Mouse (Mus musculus) G1E-ER4 (cell line): ENCODE results near the gene 2700081O15Rik. TPM values are rescaled to one million over a fixed set of nuclear protein-coding genes. Genes with fewer than 3 reads are reported as not detected.

Experiments
- GATA1 ChIP-seq: IDR thresholded peaks from one replicate; pipeline ENCODE4 v1.8.0; 2012; ENCODE audit warnings: low read length, inconsistent platforms
- polyA plus RNA-seq: library from polyadenylated mRNA; stranded (reverse); fragments of >175 nt; gene quantifications from 2 replicates; pipeline ENCODE4 v1.2.3, GENCODE M21; 2012

Gene 2700081O15Rik
- polyA plus RNA-seq, 1 experiment = 40.7 TPM

GRCm38 (mm10) chr19:7419134-7419533 is 1.7 kb downstream of the 2700081O15Rik start:
- no peak for TF ChIP-seq GATA1

- no peak for TF ChIP-seq GATA1
These were observed 2.7 kb downstream of the 2700081O15Rik start for GRCm38 (mm10) chr19:7420108-7420507.

- no peak for TF ChIP-seq GATA1
These were observed 3.6 kb downstream of the 2700081O15Rik start for GRCm38 (mm10) chr19:7420841-7421601.

- no peak for TF ChIP-seq GATA1
These were observed 4.5 kb downstream of the 2700081O15Rik start for GRCm38 (mm10) chr19:7421602-7422591.

- no peak for TF ChIP-seq GATA1
These were observed 5.2 kb downstream of the 2700081O15Rik start for GRCm38 (mm10) chr19:7422656-7423027.

GRCm38 (mm10) chr19:7423028-7423655 is 5.7 kb downstream of the 2700081O15Rik start:
- TF ChIP-seq GATA1 = no peak

- no peak for TF ChIP-seq GATA1
These were observed 6.2 kb downstream of the 2700081O15Rik start for GRCm38 (mm10) chr19:7423656-7424030.

GRCm38 (mm10) chr19:7424131-7424530 is 6.7 kb downstream of the 2700081O15Rik start:
- no peak for TF ChIP-seq GATA1

GRCm38 (mm10) chr19:7424590-7425397 is 7.4 kb downstream of the 2700081O15Rik start:
- no peak for TF ChIP-seq GATA1

GRCm38 (mm10) chr19:7425398-7425775 is 8.0 kb downstream of the 2700081O15Rik start:
- no peak for TF ChIP-seq GATA1

GRCm38 (mm10) chr19:7434887-7435286 is 17.5 kb downstream of the 2700081O15Rik start:
- no peak for TF ChIP-seq GATA1

GRCm38 (mm10) chr19:7436061-7436970 is 18.9 kb downstream of the 2700081O15Rik start:
- TF ChIP-seq GATA1 = no peak

GRCm38 (mm10) chr19:7438295-7438694 is 20.9 kb downstream of the 2700081O15Rik start:
- TF ChIP-seq GATA1 = no peak

GRCm38 (mm10) chr19:7441493-7441892 is 24.1 kb downstream of the 2700081O15Rik start:
- TF ChIP-seq GATA1 = no peak
